Mouse (Mus musculus) adrenal gland, postnatal 10 days (tissue): ENCODE data around the gene Hoxa3. TPM values are rescaled to one million over a fixed set of nuclear protein-coding genes. Genes with fewer than 3 reads are reported as not detected.
A peak's percentile ranks its signal among the peaks of the same experiment; 100 is the strongest.

Source experiments
- DNase-seq: peaks from one replicate; pipeline ENCODE4 v3.0.0; 2021; ENCODE audit warnings: mixed read lengths
- total RNA-seq, 2 experiments: library from RNA; stranded (reverse); gene quantifications; 2 replicates each; pipeline ENCODE4 v1.2.3; 2021

The Hoxa3 gene
- total RNA-seq, 2 experiments from 2014 or later, result 5.9 to 13.5 TPM

GRCm38 (mm10) chr6:52167736-52168161 lies 45.4 kb downstream of the Hoxa3 start:
- DNase-seq, result no peak

DNA sequence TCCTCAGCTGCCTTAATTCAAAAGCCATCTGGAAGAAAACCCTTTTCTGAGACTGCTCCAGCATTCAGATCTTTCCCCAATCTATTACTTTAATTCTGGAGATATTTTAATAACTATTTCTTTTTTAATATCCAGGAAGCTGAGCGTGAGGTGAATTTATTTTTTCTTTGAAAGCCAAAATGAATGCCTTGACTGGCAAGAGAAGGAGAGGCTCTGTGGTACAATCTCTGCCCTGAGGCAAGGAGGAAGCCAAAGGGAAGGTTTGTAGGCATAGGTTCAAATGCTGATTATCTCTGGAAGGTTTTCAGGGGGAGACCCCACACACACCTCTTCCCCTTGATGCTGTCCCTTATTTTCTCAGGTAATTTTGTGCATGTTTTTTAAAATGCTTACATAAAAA lies 46.0 kb downstream of the Hoxa3 start:
- no peak for DNase-seq

DNA sequence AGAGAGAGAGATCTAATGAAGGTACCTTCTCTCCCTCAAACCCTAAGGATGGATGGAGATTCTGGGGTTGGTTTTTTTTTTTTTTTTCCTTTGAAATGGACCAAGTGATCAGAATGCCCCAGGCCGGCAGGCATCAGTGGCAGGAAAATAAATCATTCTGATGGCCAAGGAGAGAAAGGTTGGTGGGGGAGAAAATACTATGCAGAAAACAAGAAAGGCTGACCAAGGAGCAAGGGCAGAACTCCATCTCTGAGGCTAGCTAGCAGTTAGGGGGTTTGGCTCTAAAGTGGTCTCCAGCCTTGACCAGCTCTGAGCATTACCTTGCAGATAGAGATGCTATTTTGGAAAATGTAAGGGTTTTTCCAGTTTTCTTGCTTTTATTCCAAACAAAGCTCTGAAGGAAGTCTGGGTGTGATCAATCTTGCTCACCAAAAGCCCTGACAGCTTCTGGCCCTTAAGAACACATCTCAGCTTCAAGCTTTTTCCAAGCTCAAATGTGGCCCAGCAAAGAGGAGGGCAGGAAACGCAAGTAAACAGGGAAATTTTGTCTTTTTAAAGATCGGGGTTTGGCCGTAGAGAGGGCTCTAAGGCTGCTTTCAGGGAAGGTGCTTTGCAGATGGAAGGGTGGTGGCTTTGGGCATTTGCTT lies 46.6 kb downstream of the Hoxa3 start:
- no peak for DNase-seq

DNA sequence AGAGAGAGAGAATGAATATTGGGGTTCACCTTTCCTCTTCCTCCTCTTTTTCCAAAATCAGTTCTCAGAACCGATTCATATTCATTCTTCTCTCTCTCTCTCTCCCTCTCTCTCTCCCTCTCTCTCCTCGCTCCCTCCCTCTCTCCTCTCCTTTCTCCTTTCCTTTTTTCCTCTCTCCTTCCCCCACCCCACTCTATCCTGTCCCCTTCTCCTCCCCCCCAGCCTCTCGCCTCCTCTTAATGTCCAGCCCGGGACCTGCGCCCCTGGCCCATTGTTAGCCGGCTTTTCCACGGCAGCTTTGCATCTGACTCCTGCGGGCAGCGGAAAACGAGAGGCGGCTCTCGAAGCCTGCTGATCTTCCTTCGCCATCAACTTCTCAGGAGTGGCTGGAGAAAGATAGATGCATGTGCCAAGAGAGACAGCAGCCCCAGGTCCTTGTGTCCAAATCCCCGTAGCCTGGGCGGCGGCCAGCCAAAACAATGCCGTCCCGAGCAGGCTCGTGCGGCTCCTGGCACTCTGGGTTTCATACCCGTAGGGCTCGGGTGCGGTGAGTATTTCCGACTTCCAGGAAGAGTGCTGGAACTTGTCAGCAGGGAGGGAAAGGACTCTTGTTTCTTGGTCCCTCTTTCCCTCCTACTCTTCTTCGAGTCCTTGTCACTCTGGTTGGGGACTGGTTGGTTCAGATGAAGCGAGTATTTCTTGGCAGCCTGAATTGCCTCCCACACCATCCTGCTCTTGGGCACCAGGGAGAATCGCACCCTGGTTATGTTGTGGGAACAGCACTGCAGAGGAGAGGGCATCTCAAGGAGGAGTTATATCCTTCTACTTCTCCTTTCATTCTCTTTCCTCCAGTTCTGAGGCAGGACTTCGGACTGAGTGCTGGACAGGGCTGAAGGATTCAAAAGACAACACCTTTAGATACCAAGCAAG lies 47.4 kb downstream of the Hoxa3 start:
- peak; percentile 66 for DNase-seq

DNA sequence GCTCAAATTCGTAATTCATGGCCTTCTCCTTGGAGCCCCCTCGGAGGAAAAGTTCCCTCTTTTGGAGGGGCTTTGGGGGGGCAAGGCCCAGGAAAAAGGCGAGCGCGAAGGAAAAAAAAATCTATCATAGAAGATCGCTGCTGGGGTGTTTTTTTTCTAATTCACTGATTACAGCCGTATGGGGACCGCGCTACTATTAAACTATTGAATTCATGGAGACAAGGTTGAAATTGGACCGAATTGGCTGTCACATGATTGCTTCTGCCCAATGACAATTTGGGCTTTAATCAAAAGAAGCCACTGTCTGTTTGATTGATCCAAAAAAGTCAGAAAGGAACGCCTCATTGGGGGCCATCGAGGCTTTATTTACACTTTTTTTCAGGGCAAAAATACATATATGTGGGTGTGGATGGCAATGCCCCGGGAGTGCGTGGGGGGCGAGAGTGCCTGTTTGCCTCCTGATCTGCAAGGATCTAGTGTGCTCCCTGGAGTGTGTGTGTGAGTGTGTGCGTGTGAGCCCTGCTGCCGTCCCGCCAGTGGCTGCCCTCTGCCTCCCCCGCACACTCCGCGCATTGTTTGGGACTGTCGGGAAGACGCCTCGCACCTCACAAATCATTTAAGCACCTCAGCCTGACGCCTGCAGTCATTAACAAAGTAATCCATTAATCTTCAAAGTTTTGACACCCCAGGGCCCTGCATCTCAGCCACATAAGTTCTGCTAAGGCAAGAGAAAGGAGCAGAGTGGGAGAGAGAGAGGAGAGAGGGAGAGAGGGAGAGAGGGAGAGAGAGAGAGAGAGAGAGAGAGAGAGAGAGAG lies 48.3 kb downstream of the Hoxa3 start, which contains the start of gene Hoxa2:
TSS of gene Hoxa2 (minus strand) at position 206 of the 815 bp plus-strand sequence.
- peak; percentile 68 for DNase-seq

DNA sequence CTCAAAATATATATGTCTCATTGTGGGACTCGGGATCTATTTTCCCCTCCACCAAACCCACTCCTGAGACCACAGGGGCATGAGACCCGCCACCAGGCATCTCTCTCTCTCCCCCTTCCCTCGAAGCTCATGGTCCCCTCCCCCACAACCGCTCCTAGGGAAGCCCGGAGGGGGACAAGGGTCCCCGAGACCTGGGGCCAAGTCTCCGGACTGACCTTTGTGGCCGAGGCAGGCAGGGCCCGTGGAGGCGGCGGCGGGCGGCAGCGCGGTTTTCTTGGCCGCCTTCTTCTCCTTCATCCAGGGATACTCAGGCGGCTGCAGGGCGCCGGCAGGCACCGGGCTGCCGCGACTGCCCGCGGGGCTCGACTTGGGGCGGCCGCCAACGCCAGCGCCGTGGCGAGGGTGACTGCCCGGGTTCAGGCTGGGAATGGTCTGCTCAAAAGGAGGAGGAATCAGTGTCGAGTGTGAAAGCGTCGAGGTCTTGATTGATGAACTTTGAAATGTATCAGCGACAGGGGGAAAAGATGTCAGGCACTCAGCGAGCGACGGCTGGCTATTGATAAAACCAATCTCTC lies 49.0 kb downstream of the Hoxa3 start:
- peak; percentile 53 for DNase-seq

- peak; percentile 59 for DNase-seq
Observed at GRCm38 (mm10) chr6:52163366-52164031, 49.6 kb downstream of the Hoxa3 start.

GRCm38 (mm10) chr6:52162611-52163365 lies 50.3 kb downstream of the Hoxa3 start:
- DNase-seq, result peak; percentile 47

GRCm38 (mm10) chr6:52162093-52162380 lies 51.1 kb downstream of the Hoxa3 start:
- DNase-seq, result no peak

- DNase-seq, result peak; percentile 15
Observed at GRCm38 (mm10) chr6:52161336-52162092, 51.6 kb downstream of the Hoxa3 start.

GRCm38 (mm10) chr6:52160511-52161335 lies 52.4 kb downstream of the Hoxa3 start:
- DNase-seq, result peak; percentile 77

DNA sequence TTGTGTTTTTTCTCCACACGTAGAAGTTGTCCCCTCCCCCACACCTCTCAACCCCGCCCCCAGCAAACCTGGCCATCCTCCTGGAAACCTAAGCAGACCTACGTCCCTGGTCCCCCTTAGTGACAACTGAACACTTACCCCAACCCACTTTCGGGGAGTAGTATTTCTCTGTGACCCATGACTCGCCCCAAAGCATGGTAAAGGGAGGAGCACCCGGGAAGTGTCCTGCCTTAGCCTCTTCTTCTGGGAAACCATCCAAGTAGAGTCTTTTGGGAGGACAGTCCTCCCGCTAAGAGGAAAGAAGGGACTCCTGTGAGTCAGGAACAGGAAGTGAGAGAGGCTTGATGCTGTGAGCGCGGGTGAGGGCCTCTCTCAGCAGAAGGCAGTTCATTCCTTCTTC lies 53.2 kb downstream of the Hoxa3 start:
- DNase-seq, result peak; percentile 49

DNA sequence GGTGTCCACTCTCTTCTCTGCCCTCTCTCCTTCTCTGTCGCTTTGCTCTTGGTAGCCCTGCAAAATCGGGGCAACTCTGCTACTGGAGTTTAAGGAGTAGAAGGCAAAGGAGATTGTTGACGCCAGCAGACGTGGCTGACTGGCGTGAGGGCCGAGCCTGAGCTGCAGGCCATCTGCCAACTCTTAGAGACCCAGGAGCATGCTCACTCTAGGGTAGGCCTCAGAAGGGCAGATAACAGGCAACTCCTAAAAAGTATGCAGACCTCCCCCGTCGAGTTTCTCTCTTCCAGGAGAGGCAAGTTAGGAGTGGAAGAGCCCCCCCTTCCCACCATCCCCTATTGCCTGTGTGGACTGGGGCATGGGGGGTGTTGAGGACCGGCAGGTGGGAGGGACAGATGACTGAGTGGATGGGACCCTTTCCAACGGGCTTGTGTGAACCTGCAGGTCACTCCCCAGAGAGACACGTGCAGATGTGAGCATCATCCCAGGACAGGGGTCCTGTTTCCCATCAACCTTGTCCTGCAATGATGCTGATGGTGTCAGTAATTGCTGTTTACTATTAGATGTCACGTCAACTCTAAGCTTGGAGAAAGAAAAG lies 53.9 kb downstream of the Hoxa3 start:
- DNase-seq, result peak; percentile 77

GRCm38 (mm10) chr6:52158276-52159051 lies 54.7 kb downstream of the Hoxa3 start, which contains the start of gene Hoxa1:
Gene Hoxa1, minus strand, starts transcription at chr6:52158317.
- peak; percentile 92 for DNase-seq

- peak; percentile 7 for DNase-seq
Observed at GRCm38 (mm10) chr6:52157466-52158275, 55.5 kb downstream of the Hoxa3 start.

DNA sequence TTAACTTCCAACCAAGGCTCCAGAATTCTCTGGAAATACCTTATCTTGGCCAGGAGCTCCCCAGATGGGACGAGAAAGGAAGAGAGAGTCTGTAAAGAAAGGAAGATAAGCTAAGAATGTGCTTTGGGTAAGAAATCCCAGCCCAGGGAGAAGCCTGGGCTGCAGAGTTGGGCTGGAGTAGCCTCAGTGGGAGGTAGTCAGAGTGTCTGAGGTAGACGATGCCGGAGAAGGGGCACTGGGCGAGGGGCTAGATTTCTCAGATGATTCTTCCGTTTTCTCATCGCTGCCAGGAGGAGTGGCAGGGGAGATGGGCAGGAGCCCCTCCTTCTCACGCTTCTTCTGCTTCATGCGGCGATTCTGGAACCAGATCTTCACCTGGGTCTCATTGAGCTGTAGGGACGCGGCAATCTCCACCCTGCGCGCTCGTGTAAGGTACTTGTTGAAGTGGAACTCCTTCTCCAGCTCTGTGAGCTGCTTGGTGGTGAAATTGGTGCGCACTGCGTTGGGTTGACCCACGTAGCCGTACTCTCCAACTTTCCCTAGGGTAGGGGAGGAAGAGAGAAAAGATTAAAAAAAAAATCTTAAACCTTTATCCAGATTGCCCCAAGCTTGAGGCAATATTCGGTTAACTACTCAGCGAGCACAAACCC lies 56.5 kb downstream of the Hoxa3 start:
- no peak for DNase-seq
